Mouse (Mus musculus) left cerebral cortex, postnatal 36 days (tissue): Measurements from ENCODE around the gene Pakap. TPM values are rescaled to one million over a fixed set of nuclear protein-coding genes. Genes with fewer than 3 reads are reported as not detected.

Experiments used
- DNase-seq, 2 experiments: peaks; one replicate each; pipeline ENCODE4 v3.0.0; 2021 to 2022; ENCODE audit warnings: low spot score in 2 of 2, mixed read lengths in 1 of 2
- intact Hi-C: fragments of 180-260 bp; cut with DNase I; formaldehyde crosslinking; loops from one replicate; pipeline ENCODE4 v1.15.1; 2025
- total RNA-seq, 2 experiments: library from RNA; stranded (reverse); gene quantifications; 2 replicates each; pipeline ENCODE4 v1.2.3; 2021

The Pakap gene
- total RNA-seq, 2 experiments from 2014 or later, result 15.8 to 21.2 TPM

GRCm38 (mm10) chr4:57614686-57615085 is 46.7 kb downstream of the Pakap start:
- intact Hi-C loops, result no loop called here
- no peak for DNase-seq

DNA sequence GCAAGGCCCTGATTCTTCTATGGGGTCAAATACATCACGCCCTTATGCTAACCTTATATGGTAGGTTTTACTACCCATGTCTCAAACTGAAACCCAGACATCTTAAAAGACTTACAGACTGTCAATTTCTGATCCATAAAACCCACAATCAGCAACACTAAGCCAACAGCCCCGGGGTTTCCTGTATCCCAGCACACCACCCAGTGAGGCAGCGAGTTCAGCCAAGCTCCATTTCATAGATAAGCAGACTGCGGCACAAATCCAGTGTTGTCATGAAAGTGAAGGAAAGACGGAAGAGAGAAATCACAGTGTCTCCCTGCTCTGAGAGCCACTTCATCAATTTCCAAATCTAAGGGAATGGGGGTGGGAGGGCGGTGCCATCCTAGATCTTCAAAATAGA is 50.8 kb downstream of the Pakap start:
- DNase-seq, result no peak
- intact Hi-C loops, result no loop called here

DNA sequence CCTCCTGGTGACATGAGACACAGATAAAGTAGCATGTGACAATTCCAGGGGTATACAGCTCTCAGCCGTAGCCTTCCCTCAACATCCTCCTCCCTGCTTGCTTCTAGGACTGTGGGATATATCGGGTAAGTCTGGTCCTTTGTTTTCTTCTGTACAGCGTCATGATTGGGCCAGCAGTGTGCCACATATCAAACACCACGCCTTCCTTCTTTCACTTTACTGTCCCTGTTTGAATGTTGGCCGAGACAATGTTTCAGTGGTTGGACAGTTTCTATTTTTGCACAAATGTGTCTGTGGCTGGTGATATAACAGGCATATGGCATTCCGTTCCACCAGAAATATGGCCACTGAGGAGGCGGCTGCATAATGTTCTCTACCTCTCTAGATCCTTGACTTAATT is 54.8 kb downstream of the Pakap start:
- DNase-seq, result peak; percentile 49 to 52
- intact Hi-C loops, result no loop called here

DNA sequence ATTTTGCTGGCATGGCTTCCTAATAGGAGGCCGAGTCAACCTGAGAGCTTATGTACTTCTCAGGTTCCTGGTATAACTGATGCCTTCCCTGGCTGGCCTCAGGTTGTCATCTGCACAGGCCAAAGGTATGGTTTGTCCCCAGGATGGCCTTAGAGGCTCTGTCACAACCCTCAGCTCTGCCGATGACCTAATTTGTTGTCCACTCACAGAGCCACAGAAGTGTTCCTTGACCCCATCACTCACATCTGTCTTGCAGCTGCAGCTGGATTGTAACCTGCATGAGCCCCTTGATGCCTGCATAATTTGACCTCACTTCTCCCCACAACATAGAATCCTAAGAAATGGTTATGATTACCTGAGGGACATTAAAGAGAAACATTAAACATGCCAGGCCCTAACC is 56.8 kb downstream of the Pakap start:
- intact Hi-C loops, result no loop called here
- DNase-seq, result no peak

- no peak for DNase-seq
- intact Hi-C loops, result no loop called here
Observed at GRCm38 (mm10) chr4:57625306-57625705, 57.3 kb downstream of the Pakap start.

- intact Hi-C loops, result no loop called here
- no peak for DNase-seq
Observed at GRCm38 (mm10) chr4:57625756-57626155, 57.8 kb downstream of the Pakap start.

DNA sequence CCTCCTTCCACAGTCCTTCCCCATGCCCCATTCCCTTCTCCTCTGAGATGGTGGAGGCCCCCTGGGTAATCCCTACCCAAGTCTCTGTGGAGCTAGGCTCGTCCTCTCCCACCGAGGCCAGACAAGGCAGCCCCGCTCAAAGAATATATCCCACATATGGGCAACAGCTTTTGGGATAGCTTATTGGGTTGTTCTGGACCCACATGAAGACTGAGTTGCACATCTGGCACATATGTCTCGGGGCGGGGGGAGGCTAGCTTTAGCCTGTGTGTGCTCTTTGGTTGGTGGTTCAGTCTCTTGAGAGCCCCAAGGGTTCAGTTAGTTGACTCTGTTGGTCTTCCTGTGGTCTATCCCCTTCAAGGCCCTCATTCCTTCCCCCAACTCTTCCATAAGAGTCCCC is 58.9 kb downstream of the Pakap start:
- no peak for DNase-seq
- intact Hi-C loops, result no loop called here

DNA sequence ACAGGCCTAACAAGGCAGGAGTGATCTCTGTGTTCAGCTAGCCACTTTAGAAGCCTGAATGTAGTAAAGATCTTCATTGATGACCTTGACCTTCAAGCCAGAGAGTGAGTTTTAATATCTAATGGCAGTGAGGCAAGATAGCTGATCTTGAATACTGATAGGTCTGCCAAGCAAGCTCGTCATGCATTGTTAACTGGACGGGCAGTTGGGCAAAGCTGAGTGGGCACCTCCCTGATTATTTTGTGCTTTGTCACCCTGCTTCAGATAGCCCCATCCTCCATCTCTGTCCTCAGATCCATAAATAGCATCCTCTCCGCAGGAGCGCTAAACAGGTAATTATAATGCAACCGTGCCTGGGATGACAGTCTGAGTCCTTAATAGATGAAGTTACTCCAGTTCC is 64.4 kb downstream of the Pakap start:
- intact Hi-C loops, result no loop called here
- no peak for DNase-seq

DNA sequence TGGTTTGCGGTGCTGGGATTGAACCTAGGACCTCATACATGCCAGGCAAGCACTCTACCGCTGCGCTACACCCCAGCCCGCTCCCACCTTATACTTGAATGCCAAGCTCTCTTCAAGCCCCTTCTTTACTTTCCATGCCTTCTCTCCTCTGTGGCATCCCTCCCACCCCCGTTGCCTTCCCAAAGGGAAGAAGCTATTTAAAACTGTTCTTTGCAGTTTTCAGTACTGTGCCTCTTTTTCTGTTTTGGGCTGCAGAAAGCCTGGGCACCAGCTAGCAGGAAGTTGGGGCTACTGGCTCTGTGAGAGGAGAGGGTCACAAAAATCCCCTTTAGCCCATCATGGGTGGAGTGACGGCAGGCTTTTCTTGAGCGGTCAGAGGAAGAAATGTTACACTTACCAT is 65.1 kb downstream of the Pakap start:
- DNase-seq, result peak in 1 of 2 experiments; percentile 36
- intact Hi-C loops, result no loop called here

DNA sequence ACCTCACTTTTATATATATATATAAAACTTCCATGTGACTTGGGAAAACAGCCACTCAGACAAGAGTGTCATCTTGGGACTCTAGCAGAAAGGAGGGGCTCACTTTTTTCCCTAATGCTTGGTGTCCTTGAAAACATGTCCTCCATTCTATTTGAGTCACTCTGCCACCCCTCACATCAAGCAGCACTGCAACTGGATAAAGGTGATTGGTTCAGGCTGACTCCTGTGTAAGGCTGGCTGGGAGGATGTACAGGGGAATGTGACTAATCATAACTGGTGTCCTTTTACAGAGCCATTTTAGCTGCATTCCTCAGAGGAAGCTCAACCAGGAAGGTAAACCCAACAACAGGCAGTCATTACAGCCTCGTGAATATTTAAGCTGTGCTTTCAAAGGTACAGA is 67.0 kb downstream of the Pakap start:
- DNase-seq, result no peak
- intact Hi-C loops, result no loop called here

DNA sequence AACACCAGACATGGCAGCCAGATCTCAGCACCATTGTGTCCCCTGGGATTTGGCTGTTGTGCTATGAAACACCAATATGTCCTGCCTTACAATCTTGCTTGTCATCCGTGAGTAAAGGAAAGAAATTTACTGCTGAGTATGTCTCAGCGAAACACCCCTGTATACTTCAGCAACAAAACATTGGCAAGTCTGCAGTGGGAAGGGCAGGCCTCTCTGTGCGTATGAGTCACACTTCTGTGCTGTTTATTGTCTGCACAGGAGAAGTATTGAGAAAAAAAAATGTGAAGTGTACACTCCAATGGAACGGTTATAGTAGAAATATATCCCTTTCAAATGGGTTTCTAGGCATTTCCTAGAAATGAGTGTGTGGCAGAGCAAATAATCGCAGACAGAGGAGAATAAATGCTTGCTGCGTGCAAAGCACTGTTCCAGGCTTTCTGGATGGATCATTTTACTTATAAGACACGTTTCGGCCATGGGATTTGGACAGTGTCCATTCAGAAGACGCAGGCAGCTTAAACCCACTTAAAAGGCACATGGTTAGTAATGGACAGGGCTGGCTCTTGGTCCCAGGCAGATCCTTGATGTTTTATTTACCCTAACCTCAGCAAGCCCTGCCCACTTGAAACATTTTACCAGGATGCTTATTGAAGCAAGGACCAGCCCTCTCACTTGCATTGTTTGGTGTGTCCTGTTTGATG is 69.0 kb downstream of the Pakap start:
- intact Hi-C loops, result no loop called here
- no peak for DNase-seq

DNA sequence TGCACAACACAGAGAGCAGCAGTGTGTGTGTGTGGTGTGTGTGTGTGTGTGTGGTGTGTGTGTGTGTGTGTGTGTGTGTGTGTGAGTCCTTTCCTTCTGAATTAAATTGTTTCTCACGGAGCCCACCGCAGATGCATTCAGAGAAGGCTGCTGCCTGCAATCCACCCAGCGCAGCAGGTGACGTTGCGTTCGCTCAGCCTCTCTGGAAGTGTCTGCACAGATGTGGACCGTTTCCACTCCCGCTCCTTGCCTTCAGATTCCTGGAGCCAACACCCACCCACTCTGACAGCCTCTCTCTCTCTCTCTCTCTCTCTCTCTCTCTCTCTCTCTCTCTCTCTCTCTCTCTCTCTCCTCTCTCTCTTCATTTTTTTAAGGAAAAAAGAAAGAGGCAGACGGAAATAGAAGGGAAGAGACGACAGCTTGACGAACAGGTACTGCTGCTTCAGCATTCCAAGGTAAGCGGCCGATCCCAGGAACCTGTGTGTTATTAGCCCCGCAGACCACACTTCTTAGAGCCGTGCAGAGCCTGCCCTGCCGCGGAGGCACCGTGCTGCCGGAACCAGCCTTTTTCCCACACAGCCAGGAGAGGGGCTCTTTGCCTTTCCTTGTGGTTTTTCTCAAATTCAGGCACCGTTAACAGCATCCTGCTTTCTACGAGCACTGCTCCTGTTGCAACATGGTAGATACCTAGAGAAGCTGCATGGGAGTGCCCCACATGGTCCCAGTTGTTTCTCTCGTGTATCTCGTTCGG is 69.8 kb downstream of the Pakap start:
- intact Hi-C loops, result no loop called here
- peak; percentile 61 to 63 for DNase-seq

- intact Hi-C loops, result no loop called here
- peak in 1 of 2 experiments; percentile 20 for DNase-seq
Observed at GRCm38 (mm10) chr4:57638941-57639340, 71.0 kb downstream of the Pakap start.

DNA sequence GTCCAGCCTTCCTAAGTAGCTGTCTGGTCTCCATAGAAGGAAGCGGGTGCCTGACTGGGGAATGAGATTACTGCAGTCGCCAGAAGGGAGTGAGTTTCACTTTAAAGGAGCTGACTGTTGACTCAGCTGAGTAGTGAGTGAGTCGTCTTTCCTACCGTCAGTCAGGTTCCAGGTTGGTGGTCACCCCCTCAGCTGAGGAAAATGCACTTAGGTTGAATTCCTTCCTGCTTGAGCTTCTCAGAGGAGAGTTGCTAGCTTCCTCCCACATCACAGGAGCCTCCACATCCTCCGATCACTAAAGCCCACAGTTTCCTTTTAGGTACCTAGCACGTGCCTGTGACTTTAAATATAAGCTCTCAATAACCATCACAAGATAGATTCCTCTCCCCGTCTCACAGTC is 72.2 kb downstream of the Pakap start:
- intact Hi-C loops, result no loop called here
- peak in 1 of 2 experiments; percentile 44 for DNase-seq

DNA sequence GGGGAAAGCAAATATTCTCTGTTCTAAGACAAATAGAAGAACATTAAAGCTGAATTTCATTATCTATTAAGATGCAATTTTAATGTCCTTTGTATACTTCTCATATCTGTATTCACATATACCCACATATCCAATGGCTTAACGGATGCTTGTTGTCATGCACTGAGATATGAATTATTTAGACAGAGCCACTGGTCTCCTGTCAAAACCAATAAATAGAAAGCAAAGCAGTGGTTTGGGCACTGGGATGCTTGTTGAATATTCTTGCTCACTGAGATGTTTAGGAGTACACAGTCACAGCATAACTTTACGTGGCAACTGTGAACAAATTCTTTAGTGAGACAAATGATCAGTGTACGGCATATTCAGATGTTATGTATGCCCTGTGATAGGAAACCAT is 73.0 kb downstream of the Pakap start:
- DNase-seq, result no peak
- intact Hi-C loops, result no loop called here

- no peak for DNase-seq
- intact Hi-C loops, result no loop called here
Observed at GRCm38 (mm10) chr4:57650994-57651393, 83.0 kb downstream of the Pakap start.

DNA sequence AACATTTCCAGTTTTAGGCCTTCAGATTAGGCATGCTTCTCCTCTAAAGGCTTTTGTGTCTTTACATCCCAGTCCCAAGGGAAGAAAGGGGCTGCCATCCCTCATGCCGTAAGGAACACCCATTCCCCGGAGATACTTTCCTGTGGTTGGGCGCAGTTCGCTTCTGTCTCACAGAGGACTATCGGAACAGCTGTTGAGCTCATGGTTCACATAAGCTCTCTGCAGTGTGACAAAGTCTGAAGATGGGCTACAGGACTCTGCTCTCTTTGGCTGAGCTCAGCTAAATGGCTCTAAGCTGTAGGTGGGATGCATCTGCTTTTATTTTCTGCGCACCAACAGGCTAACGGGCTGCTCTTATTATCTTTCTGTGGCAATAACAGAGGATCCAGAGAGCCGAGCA is 83.6 kb downstream of the Pakap start:
- intact Hi-C loops, result no loop called here
- DNase-seq, result no peak

DNA sequence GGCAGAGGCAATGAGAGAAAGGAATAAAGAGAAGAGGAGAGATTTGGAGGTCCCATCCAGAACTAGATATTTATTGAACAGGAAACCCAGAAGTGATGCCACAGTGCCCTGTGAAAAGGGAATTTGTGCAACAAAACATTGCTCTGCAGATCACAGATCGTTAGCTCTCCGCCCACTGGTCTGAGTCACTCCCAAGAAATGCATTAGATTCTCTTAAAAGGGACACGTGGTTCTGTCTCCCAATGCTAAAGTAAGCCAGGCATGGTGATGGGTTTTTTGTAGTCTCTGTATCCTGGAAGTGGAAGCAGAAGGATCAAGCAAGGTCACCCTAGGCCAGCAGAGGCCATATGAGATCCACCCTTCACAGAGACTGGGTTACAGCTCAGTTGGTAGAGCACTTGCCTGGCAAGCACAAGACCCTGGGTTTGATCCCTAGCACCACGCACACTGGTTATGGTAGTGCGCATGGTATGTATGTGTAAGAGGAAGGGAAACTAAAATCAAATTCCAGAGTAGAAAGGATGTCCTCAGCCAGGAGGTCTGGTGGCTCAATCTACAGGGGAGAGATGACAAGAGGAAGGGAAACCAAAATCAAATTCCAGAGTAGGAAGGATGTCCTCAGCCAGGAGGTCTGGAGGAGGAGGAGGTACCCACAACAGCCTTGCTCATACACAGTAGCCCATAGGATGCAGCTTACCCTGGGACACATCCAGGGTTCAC is 84.4 kb downstream of the Pakap start:
- intact Hi-C loops, result no loop called here
- no peak for DNase-seq

GRCm38 (mm10) chr4:57655966-57656365 is 88.0 kb downstream of the Pakap start:
- intact Hi-C loops, result no loop called here
- DNase-seq, result no peak

GRCm38 (mm10) chr4:57656388-57656787 is 88.4 kb downstream of the Pakap start:
- DNase-seq, result no peak
- intact Hi-C loops, result no loop called here

DNA sequence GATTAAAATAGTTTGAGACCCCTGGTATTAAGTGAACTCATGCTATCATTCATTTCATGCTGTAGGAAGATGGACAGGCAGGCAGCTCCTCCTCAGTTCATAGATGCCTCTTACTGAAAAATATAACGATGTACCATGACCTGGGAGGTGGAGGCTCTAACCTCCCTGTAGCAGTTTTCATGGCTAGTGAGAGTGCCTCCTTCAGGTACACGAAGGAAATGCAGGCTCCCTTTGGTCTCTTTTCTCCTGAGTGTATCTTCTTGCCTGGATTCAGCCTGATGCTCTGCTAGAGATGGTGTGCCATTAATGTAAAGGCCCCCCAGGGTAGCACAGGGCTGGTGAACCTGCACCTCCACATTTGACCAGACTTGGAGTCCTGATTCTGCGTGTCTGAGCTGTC is 88.9 kb downstream of the Pakap start:
- intact Hi-C loops, result no loop called here
- no peak for DNase-seq
